Mouse (Mus musculus) ES-E14 (cell line): ENCODE results near the gene Celsr1.

Experiments used
- HCFC1 ChIP-seq: IDR thresholded peaks from 2 replicates; pipeline ENCODE4 v1.6.1; 2012; ENCODE audit warnings: low read length, inconsistent platforms, borderline replicate concordance; ENCODE audit not compliant: insufficient read depth
- ZC3H11A ChIP-seq: IDR thresholded peaks from 2 replicates; pipeline ENCODE4 v1.6.1; 2012; ENCODE audit warnings: low read depth, mild to moderate bottlenecking, inconsistent platforms, low read length, borderline replicate concordance
- ZNF384 ChIP-seq: IDR thresholded peaks from 2 replicates; pipeline ENCODE4 v1.6.1; 2012; ENCODE audit warnings: low read depth, low read length, inconsistent platforms

GRCm38 (mm10) chr15:85935627-85936049 lies 97.9 kb downstream of the Celsr1 start:
- TF ChIP-seq ZNF384 (no peak), HCFC1 (no peak), ZC3H11A (no peak)
